Mouse (Mus musculus) heart, embryonic 15.5 days (tissue): ENCODE results near the gene Fam160b1. TPM values are rescaled to one million over a fixed set of nuclear protein-coding genes. Genes with fewer than 3 reads are reported as not detected.

ENCODE experiments used
- ATAC-seq: fragments of 200-750 bp; cut with Nextera tagmentation; replicated peaks from 2 replicates; pipeline ENCODE4 v1.8.0; 2017; ENCODE audit warnings: low read depth, moderate TSS enrichment; ENCODE audit not compliant: insufficient number of reproducible peaks, insufficient read depth, low FRiP score
- H3K27ac ChIP-seq: fragments of 300-500 bp; sonication (generic); 2 replicates; pipeline ENCODE4 v1.5.1; 2015; ENCODE audit warnings: mild to moderate bottlenecking, inconsistent platforms
- H3K27me3 ChIP-seq: fragments of 300-500 bp; sonication (generic); 2 replicates; pipeline ENCODE4 v1.6.1; 2015; ENCODE audit warnings: inconsistent platforms
- H3K36me3 ChIP-seq: fragments of 300-500 bp; sonication (generic); 2 replicates; pipeline ENCODE4 v1.6.1; 2015; ENCODE audit warnings: mild to moderate bottlenecking, inconsistent platforms
- H3K4me1 ChIP-seq: fragments of 300-500 bp; sonication (generic); replicated peaks from 2 replicates; pipeline ENCODE4 v1.6.1; 2015; ENCODE audit warnings: inconsistent platforms
- H3K4me2 ChIP-seq: fragments of 300-500 bp; sonication (generic); 2 replicates; pipeline ENCODE4 v1.6.1; 2015; ENCODE audit warnings: inconsistent platforms, mild to moderate bottlenecking, moderate library complexity
- H3K4me3 ChIP-seq: fragments of 300-500 bp; sonication (generic); 2 replicates; pipeline ENCODE4 v1.5.1; 2015; ENCODE audit warnings: mild to moderate bottlenecking, inconsistent platforms
- H3K9ac ChIP-seq: fragments of 300-500 bp; sonication (generic); 2 replicates; pipeline ENCODE4 v1.6.1; 2015; ENCODE audit warnings: mild to moderate bottlenecking, inconsistent platforms
- H3K9me3 ChIP-seq: fragments of 300-500 bp; sonication (generic); replicated peaks from 2 replicates; pipeline ENCODE4 v1.6.1; 2016; ENCODE audit warnings: inconsistent platforms
- WGBS: fragments of 180-500 bp; shearing (Covaris S2); methylation state at CpG from one replicate; pipeline ENCODE4 v1.1.7; 2015; ENCODE audit warnings: mixed read lengths; 5-methylcytosine and 5-hydroxymethylcytosine counted together
- polyA plus RNA-seq: library from polyadenylated mRNA; unstranded; fragments of >200 nt; fragmentation: Nextera tagmentation; extraction: Ambion mirVana; gene quantifications from 2 replicates; pipeline ENCODE4 v1.2.1, GENCODE M21; 2015

Gene Fam160b1
- polyA plus RNA-seq, 1 experiment from 2014 or later = 9.4 TPM

GRCm38 (mm10) chr19:57403700-57404501, 43.4 kb downstream of the Fam160b1 start:
- Histone ChIP-seq H3K27ac (no peak overlapping the region), H3K9me3 (no peaks in the 10 kb centered on the region), H3K27me3 (no peaks in the 10 kb centered on the region), H3K4me2 (peak overlapping the region; percentile 47), H3K4me3 (peak overlapping the region; percentile 12; the same call in 1 of the 2 replicates), H3K36me3 (no peaks in the 10 kb centered on the region), H3K4me1 (0 out of 2 replicates have a peak, but pooled peaks cover 3% of the 10 kb centered on the region), H3K9ac (no peak overlapping the region)
- 17% methylated on average over 24 of the region's 24 CpGs for WGBS
- ATAC-seq = 0 out of 2 replicates have a peak, but pooled peaks have one; percentile 35

DNA sequence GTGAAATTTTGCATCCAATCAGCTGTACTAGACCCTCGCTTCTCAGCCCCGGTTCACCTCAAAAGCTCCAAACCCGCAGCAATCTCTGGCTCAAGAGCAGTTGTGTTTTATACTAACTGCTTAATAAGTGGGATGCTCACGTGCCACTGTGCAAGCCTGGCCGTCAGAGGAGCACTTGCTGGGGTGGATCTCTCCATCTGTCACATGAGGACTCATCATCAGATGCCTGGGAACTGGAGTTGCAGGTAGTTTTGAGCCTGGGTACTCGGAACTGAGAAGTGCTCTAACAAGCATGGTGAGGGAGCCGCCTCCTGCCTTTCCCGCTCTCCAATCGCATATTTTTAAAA, 44.0 kb downstream of the Fam160b1 start:
- peak overlapping the region; percentile 12; the same call in 1 of the 2 replicates for H3K4me3 ChIP-seq
- no peak for ATAC-seq

DNA sequence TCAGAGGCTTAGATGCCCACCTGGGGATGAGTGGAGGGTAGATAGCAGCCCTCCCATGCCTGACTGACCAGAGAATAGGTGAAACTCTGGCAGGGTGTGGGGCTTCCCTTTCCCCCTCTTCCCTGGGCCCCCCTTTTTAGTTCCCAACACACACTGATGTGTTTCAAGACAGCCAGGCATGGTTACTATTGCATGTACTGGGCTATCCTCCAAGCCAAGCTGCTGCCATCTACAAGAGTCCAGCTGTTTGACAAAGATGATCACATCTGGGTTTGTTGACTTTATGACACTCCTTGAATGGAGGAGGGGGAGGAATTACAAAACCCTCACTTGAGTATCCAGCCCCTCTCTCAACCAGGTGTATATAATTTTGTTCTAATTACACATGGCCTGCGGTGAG, 47.5 kb downstream of the Fam160b1 start:
- WGBS = 100% methylated on average over 1 of the region's 1 CpGs
- Histone ChIP-seq H3K9ac (no peak overlapping the region), H3K36me3 (no peaks in the 10 kb centered on the region), H3K27me3 (no peaks in the 10 kb centered on the region), H3K4me2 (no peak overlapping the region), H3K9me3 (no peaks in the 10 kb centered on the region), H3K4me3 (no peak overlapping the region), H3K27ac (no peak overlapping the region), H3K4me1 (peaks cover 13% of the 10 kb centered on the region)
- no peak for ATAC-seq

More for the DNA sequence above, 44.0 kb downstream of the Fam160b1 start:
- no peak overlapping the region for H3K27ac ChIP-seq
- 0 out of 2 replicates have a peak, but pooled peaks cover 3% of the 10 kb centered on the region for H3K4me1 ChIP-seq
- 21% methylated on average over 9 of the region's 9 CpGs for WGBS
- H3K4me2 ChIP-seq = peak overlapping the region; percentile 47
- H3K9me3 ChIP-seq = no peaks in the 10 kb centered on the region
- no peaks in the 10 kb centered on the region for H3K27me3 ChIP-seq
- H3K9ac ChIP-seq = no peak overlapping the region
- H3K36me3 ChIP-seq = no peaks in the 10 kb centered on the region

- 20% methylated on average over 29 of the region's 29 CpGs for WGBS
- Histone ChIP-seq H3K36me3 (no peaks in the 10 kb centered on the region), H3K4me1 (peaks cover 9% of the 10 kb centered on the region), H3K4me2 (peak overlapping the region; percentile 57), H3K9me3 (no peaks in the 10 kb centered on the region), H3K4me3 (peak overlapping the region; percentile 29), H3K27ac (peak overlapping the region; percentile 22; the same call in 1 of the 2 replicates), H3K9ac (peak overlapping the region; percentile 25; the same call in 1 of the 2 replicates), H3K27me3 (no peaks in the 10 kb centered on the region)
- peak; percentile 69 for ATAC-seq
Observed at GRCm38 (mm10) chr19:57411375-57412196, 51.1 kb downstream of the Fam160b1 start.

DNA sequence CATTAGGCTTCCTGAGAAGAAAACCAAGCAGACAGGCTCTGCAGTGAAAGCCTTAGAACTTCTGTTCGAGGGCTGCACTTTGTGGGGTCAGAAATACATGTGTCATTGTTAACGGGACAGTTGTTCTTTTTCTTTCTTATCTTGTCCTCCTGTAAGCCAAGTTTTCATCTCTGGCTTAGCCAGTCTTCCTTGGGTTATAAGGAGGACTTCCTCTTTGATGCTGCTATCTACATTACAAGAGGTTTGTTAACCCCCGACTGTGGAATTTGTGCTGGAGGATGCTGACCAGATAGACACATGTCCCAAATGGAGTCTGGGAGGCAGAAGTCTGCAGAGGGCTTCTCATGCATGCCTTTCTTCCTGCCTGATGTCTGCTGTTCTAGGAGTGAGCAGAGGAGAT, 52.7 kb downstream of the Fam160b1 start:
- no peaks in the 10 kb centered on the region for H3K36me3 ChIP-seq
- no peak overlapping the region for H3K27ac ChIP-seq
- H3K9ac ChIP-seq = no peak overlapping the region
- ATAC-seq = no peak
- WGBS = 28% methylated on average over 3 of the region's 3 CpGs
- no peak overlapping the region for H3K4me2 ChIP-seq
- no peaks in the 10 kb centered on the region for H3K27me3 ChIP-seq
- peaks cover 15% of the 10 kb centered on the region for H3K4me1 ChIP-seq
- H3K4me3 ChIP-seq = no peak overlapping the region
- no peaks in the 10 kb centered on the region for H3K9me3 ChIP-seq

DNA sequence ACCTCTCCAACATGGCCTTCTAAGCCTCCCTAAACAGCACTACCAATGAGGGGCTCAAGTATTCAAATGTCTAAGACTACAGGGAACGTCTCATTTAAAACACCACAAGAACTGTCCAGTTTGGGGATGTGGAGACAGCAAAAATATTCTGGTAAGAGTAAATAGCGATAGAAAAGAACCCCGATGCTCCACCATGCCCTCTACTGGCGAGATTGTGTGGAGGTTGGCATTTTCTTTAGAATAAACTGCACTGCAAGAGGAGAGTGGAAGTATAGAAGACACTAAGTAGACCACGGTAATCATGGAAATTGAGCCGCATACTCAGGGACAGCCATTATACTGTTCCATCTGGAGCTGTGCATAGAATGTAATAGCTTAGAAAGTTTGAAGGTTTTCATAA, 53.4 kb downstream of the Fam160b1 start:
- Histone ChIP-seq H3K27me3 (no peaks in the 10 kb centered on the region), H3K4me2 (no peak overlapping the region), H3K9ac (no peak overlapping the region), H3K36me3 (no peaks in the 10 kb centered on the region), H3K4me1 (peaks cover 15% of the 10 kb centered on the region), H3K9me3 (no peaks in the 10 kb centered on the region), H3K27ac (no peak overlapping the region), H3K4me3 (no peak overlapping the region)
- ATAC-seq = no peak
- WGBS = 81% methylated on average over 6 of the region's 6 CpGs

GRCm38 (mm10) chr19:57415031-57415807, 54.7 kb downstream of the Fam160b1 start:
- H3K9ac ChIP-seq = no peak overlapping the region

GRCm38 (mm10) chr19:57417800-57418580, 57.5 kb downstream of the Fam160b1 start:
- WGBS = 20% methylated on average over 17 of the region's 17 CpGs
- Histone ChIP-seq H3K4me1 (peaks cover 6% of the 10 kb centered on the region; the same call in 1 of the 2 replicates), H3K9ac (no peak overlapping the region), H3K36me3 (no peaks in the 10 kb centered on the region), H3K27ac (no peak overlapping the region), H3K4me3 (peak overlapping the region; percentile 35), H3K4me2 (peak overlapping the region; percentile 56), H3K27me3 (no peaks in the 10 kb centered on the region), H3K9me3 (no peaks in the 10 kb centered on the region)
- ATAC-seq = no peak

More at GRCm38 (mm10) chr19:57415031-57415807, 54.7 kb downstream of the Fam160b1 start:
- H3K4me1 ChIP-seq = peaks cover 15% of the 10 kb centered on the region
- no peak overlapping the region for H3K4me2 ChIP-seq
- H3K27me3 ChIP-seq = no peaks in the 10 kb centered on the region
- no peak overlapping the region for H3K27ac ChIP-seq
- H3K4me3 ChIP-seq = no peak overlapping the region
- H3K36me3 ChIP-seq = no peaks in the 10 kb centered on the region
- WGBS = 88% methylated on average over 8 of the region's 8 CpGs
- no peak for ATAC-seq
- H3K9me3 ChIP-seq = no peaks in the 10 kb centered on the region

DNA sequence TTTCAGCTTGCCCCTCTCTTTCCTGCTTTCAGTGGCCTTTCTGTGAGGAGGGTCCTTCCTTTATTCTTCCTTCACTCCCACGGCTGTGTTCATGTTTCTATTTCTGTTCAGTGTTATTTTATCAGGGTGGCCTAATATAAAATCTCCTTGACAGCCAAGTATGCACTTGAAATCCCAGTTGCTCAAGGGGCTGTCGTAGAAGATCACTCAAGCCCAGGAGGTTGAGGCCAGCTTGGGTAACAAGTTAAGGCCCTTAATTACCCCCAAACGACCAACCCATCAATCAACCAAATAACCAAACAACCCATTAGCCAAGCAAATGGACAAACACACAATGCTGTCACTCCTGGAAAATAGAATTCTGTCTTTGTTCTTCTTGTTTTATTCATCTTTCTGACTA, 62.9 kb downstream of the Fam160b1 start:
- WGBS = 15% methylated on average over 3 of the region's 3 CpGs
- H3K27me3 ChIP-seq = no peaks in the 10 kb centered on the region
- H3K4me2 ChIP-seq = 0 out of 2 replicates have a peak overlapping the region, but pooled peaks have one; percentile 14
- H3K9ac ChIP-seq = no peak overlapping the region
- H3K27ac ChIP-seq = no peak overlapping the region
- no peak for ATAC-seq
- no peaks in the 10 kb centered on the region for H3K9me3 ChIP-seq
- H3K4me3 ChIP-seq = no peak overlapping the region
- H3K36me3 ChIP-seq = no peaks in the 10 kb centered on the region
- H3K4me1 ChIP-seq = peaks cover 7% of the 10 kb centered on the region

DNA sequence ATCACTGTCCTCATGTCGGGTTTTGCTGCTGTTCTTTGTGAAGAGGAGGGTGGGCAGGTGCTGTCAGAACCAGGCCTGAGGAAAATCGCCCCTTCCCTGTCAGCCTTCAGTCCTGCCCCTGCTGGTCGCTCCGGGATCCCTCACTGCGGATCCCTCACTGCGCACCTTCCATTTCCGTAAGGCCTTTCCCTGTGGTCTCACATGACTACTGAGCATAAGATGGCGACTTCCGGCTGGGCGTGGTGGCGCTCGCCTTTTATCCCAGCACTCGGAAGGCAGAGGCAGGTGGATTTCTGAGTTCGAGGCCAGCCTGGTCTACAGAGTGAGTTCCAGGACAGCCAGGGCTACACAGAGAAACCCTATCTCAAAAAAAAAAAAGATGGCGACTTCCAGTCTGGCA, 64.8 kb downstream of the Fam160b1 start:
- no peak for ATAC-seq
- WGBS = 98% methylated on average over 15 of the region's 15 CpGs

More for the DNA sequence above, 64.8 kb downstream of the Fam160b1 start:
- Histone ChIP-seq H3K9ac (no peak overlapping the region), H3K27me3 (no peaks in the 10 kb centered on the region), H3K27ac (no peak overlapping the region), H3K9me3 (no peaks in the 10 kb centered on the region), H3K4me2 (no peak overlapping the region), H3K36me3 (no peaks in the 10 kb centered on the region), H3K4me3 (no peak overlapping the region), H3K4me1 (peaks cover 7% of the 10 kb centered on the region)
